In the genomic region with DNA sequence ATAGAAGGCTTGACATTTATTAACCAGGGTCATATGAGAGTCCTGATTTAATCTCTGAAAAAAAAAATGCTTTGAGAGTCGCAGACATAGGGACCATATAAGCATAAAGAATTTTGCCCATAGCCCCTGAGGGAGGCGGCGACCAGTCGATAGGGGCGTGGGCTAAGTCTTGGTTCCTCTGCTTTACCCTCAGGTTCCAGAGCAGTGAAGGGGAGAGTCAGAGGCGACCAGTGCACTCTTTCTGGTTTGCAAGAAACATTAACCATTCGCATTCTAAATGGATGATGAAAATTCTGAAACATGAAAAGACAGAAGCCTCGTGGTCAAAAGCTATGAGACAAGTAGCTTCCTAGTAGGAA, we compare ENCODE assay signal across 8 mouse cellular contexts.
"Had no signal": no experiment of that assay in that cellular context is flagged by ENCODE, and none has a peak within 500 bp of the region (broad histone marks: within the 10 kb centered on the region; RNA-seq: fewer than 3 reads in every experiment).

No protein-coding gene starts in this region.

- H3K4me1 ChIP-seq: liver, embryonic 13.5 days; stomach, embryonic 15.5 days had no signal

- H3K4me3 ChIP-seq: left cerebral cortex, adult 2 months; liver, embryonic 13.5 days; stomach, embryonic 15.5 days had no signal

- H3K4me2 ChIP-seq: liver, embryonic 13.5 days; midbrain, embryonic 11.5 days; stomach, embryonic 15.5 days had no signal

- H3K9me3 ChIP-seq: liver, embryonic 13.5 days; stomach, embryonic 15.5 days had no signal

- H3K36me3 ChIP-seq: liver, embryonic 13.5 days; stomach, embryonic 15.5 days had no signal

- H3K27me3 ChIP-seq: liver, embryonic 13.5 days; stomach, embryonic 15.5 days had no signal

- H3K9ac ChIP-seq: liver, embryonic 13.5 days; stomach, embryonic 15.5 days had no signal

- DNase-seq: layer of hippocampus, postnatal 36 days; liver, embryonic 13.5 days; lung, adult 2 months; midbrain, embryonic 14.5 days; thymus, adult 2 months had no signal

- H3K27ac ChIP-seq: left cerebral cortex, adult 2 months; liver, embryonic 13.5 days; stomach, embryonic 15.5 days had no signal
